Mouse (Mus musculus) small intestine, adult 2 months (tissue): ENCODE measurements around the gene Hba-x.

Source experiments
- CTCF ChIP-seq: fragments of 200-500 bp; IDR thresholded peaks from 2 replicates; pipeline ENCODE4 v1.5.1; 2012; ENCODE audit warnings: low read depth, mild to moderate bottlenecking, control low read depth, inconsistent platforms, low read length, moderate library complexity, mixed read lengths; ENCODE audit not compliant: insufficient replicate concordance, insufficient read length; ENCODE audit errors: extremely low read depth
- POLR2A ChIP-seq: fragments of 200-500 bp; IDR thresholded peaks from 2 replicates; pipeline ENCODE4 v1.6.1; 2012; ENCODE audit warnings: low read depth, mild to moderate bottlenecking, control low read depth, inconsistent platforms, low read length, moderate library complexity

- TF ChIP-seq POLR2A = no peak
- TF ChIP-seq CTCF = no peak
Measured at GRCm38 (mm10) chr11:32297866-32298531, 21.8 kb downstream of the Hba-x start.
